Mouse (Mus musculus) brain, embryonic 14.5 days (tissue): ENCODE data around the gene Mapre1.

ENCODE experiments used
- CTCF ChIP-seq: fragments of 200-500 bp; IDR thresholded peaks from 2 replicates; pipeline ENCODE4 v1.5.1; 2012; ENCODE audit warnings: inconsistent platforms, mild to moderate bottlenecking, moderate library complexity, borderline replicate concordance; ENCODE audit not compliant: insufficient read depth, insufficient read length; ENCODE audit errors: extremely low read depth
- POLR2A ChIP-seq: fragments of 200-500 bp; IDR thresholded peaks from 2 replicates; pipeline ENCODE4 v1.6.1; 2012; ENCODE audit warnings: mild to moderate bottlenecking, inconsistent platforms, borderline replicate concordance; ENCODE audit not compliant: poor library complexity, insufficient read depth, insufficient read length, severe bottlenecking; ENCODE audit errors: extremely low read depth

- TF ChIP-seq CTCF, result no peak
- no peak for TF ChIP-seq POLR2A
Observed at GRCm38 (mm10) chr2:153747994-153748393, 6.9 kb downstream of the Mapre1 start.
